Mouse (Mus musculus) ES-E14 (cell line): Measurements from ENCODE around the gene Zfpm1. TPM values are rescaled to one million over a fixed set of nuclear protein-coding genes. Genes with fewer than 3 reads are reported as not detected.

Experiments used
- DNase-seq: peaks from one replicate; pipeline ENCODE4 v3.0.0-alpha.2; 2013; ENCODE audit warnings: low read depth, low spot score
- H3K27ac ChIP-seq: 2 replicates; pipeline ENCODE4 v1.5.1; 2012; ENCODE audit warnings: low read depth, mild to moderate bottlenecking, low read length, moderate library complexity, mixed read lengths; ENCODE audit not compliant: poor library complexity, insufficient read depth, severe bottlenecking
- H3K36me3 ChIP-seq: 2 replicates; pipeline ENCODE4 v1.6.1; 2012; ENCODE audit warnings: mild to moderate bottlenecking, low read length, moderate library complexity, mixed read lengths; ENCODE audit not compliant: control insufficient read depth, poor library complexity, insufficient read depth, severe bottlenecking
- H3K4me1 ChIP-seq, 2 experiments: fragments of 150-350 bp in 1 of 2; sonication (generic) in 1 of 2; 2 replicates each; pipeline ENCODE4 v1.6.1; 2012; ENCODE audit warnings: low read length in 2 of 2, mild to moderate bottlenecking in 1 of 2, mixed read lengths in 1 of 2; ENCODE audit not compliant: control insufficient read depth in 2 of 2, insufficient read depth in 2 of 2, poor library complexity in 1 of 2
- H3K4me3 ChIP-seq, 2 experiments: fragments of 150-350 bp in 1 of 2; sonication (generic) in 1 of 2; 2 replicates each; pipeline ENCODE4 v1.5.1; 2012; ENCODE audit warnings: low read length in 2 of 2, low read depth in 1 of 2, mild to moderate bottlenecking in 1 of 2, mixed read lengths in 1 of 2; ENCODE audit not compliant: insufficient read depth in 1 of 2, poor library complexity in 1 of 2, severe bottlenecking in 1 of 2
- H3K9ac ChIP-seq: 2 replicates; pipeline ENCODE4 v1.6.1; 2012; ENCODE audit warnings: low read depth, mild to moderate bottlenecking, low read length, mixed read lengths; ENCODE audit not compliant: poor library complexity, insufficient read depth, severe bottlenecking
- H3K9me3 ChIP-seq: fragments of 150-350 bp; sonication (generic); 2 replicates; pipeline ENCODE4 v1.6.1; 2012; ENCODE audit warnings: low read depth, mild to moderate bottlenecking, low read length; ENCODE audit not compliant: control insufficient read depth, insufficient read depth
- CHD2 ChIP-seq: IDR thresholded peaks from 2 replicates; pipeline ENCODE4 v1.6.1; 2014; ENCODE audit warnings: mild to moderate bottlenecking, low read depth, low read length, inconsistent platforms
- HCFC1 ChIP-seq: IDR thresholded peaks from 2 replicates; pipeline ENCODE4 v1.6.1; 2012; ENCODE audit warnings: low read length, inconsistent platforms, borderline replicate concordance; ENCODE audit not compliant: insufficient read depth
- MAFK ChIP-seq: IDR thresholded peaks from 2 replicates; pipeline ENCODE4 v1.6.1; 2014; ENCODE audit warnings: mild to moderate bottlenecking, low read depth, low read length, inconsistent platforms; ENCODE audit not compliant: insufficient read depth
- ZC3H11A ChIP-seq: IDR thresholded peaks from 2 replicates; pipeline ENCODE4 v1.6.1; 2012; ENCODE audit warnings: low read depth, mild to moderate bottlenecking, inconsistent platforms, low read length, borderline replicate concordance
- ZNF384 ChIP-seq: IDR thresholded peaks from 2 replicates; pipeline ENCODE4 v1.6.1; 2012; ENCODE audit warnings: low read depth, low read length, inconsistent platforms
- in situ Hi-C, 2 experiments: fragments of 600-800 bp; cut with MboI; formaldehyde crosslinking; loops; one replicate each; pipeline ENCODE4 v1.15.1; 2025; ENCODE audit warnings: low sequenced_read_pairs in 2 of 2, inconsistent platforms in 1 of 2; ENCODE audit not compliant: unreplicated experiment in 2 of 2
- total RNA-seq: library from RNA; depleted of rRNA; stranded (reverse); fragments of 300-350 nt; gene quantifications from 2 replicates; pipeline ENCODE4 v1.2.3, GENCODE M21; 2012; rRNA removed

Zfpm1 gene
- total RNA-seq, 1 experiment: 8.5 TPM

DNA sequence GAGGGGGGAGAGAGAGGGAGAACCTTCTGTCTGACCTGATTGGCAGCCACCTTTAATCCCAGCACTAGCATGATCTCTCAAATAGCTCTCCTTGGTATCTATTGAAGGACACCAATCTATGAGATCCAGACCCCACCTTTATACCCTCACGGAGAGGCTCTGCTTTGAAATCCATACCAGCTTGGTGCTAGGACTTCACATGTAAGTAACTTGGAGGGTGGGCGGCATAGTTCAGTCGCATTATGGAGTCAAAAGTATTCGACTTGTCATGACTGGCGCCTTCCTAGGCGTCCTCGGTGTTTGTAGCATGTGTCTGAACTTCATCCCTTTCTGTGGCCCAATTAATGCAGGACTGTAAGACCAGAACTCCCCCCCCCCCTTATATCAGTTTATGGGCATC is 93.4 kb downstream of the Zfpm1 start:
- peaks cover 0 to 5% of the 10 kb centered on the region in 2 experiments; a peak in 2 of 4 replicates for H3K4me1 ChIP-seq
- no peaks in the 10 kb centered on the region for H3K9me3 ChIP-seq
- in situ Hi-C loops: no loop called here
- peak overlapping the region in 1 of 2 experiments; percentile 58; a peak in 2 of 4 replicates for H3K4me3 ChIP-seq
- TF ChIP-seq HCFC1: no peak
- no peak for TF ChIP-seq MAFK
- TF ChIP-seq CHD2: no peak
- no peak for TF ChIP-seq ZC3H11A
- no peak for TF ChIP-seq ZNF384
- H3K36me3 ChIP-seq: peaks cover 3% of the 10 kb centered on the region; the same call in 1 of the 2 replicates
- H3K9ac ChIP-seq: peak overlapping the region; percentile 75; the same call in 1 of the 2 replicates
- no peak for DNase-seq
- H3K27ac ChIP-seq: no peak overlapping the region

DNA sequence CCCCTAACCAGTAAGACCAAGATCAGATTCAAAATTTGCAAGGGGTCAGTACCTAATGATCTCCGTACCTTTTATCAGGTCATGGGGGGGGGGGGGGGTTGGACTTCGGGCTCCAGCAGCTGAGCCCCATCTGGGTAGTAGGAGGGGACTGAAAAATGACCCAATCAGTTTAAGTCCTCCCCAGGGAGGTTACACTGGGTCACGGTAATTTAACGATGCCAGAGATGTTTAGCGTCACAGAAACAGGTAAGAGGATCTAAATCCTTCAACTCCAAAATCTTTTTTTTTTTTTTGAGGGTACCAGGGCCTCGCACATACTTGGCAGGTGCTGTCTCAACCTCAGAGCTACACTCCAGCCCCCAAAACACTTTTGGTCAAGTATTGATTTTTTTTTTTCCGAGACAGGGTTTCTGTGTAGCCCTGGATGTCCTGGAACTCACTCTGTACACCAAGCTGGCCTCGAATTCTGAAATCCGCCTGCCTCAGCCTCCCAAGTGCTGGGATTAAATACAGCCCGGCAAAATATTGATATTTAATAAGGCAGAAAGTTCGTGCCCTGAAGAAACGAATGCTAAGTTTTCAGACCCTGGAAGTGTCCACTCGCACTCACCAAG is 93.9 kb downstream of the Zfpm1 start:
- Histone ChIP-seq H3K9me3 (no peaks in the 10 kb centered on the region), H3K27ac (no peak overlapping the region), H3K9ac (peak overlapping the region; percentile 75), H3K4me1 (peaks cover 0 to 5% of the 10 kb centered on the region in 2 experiments; a peak in 2 of 4 replicates), H3K4me3 (peak overlapping the region; percentile 52 to 58), H3K36me3 (peaks cover 3% of the 10 kb centered on the region; the same call in 1 of the 2 replicates)
- no peak for TF ChIP-seq HCFC1
- no peak for TF ChIP-seq CHD2
- no peak for TF ChIP-seq ZC3H11A
- no peak for TF ChIP-seq ZNF384
- no peak for TF ChIP-seq MAFK
- no peak for DNase-seq
- in situ Hi-C loops: no loop called here

DNA sequence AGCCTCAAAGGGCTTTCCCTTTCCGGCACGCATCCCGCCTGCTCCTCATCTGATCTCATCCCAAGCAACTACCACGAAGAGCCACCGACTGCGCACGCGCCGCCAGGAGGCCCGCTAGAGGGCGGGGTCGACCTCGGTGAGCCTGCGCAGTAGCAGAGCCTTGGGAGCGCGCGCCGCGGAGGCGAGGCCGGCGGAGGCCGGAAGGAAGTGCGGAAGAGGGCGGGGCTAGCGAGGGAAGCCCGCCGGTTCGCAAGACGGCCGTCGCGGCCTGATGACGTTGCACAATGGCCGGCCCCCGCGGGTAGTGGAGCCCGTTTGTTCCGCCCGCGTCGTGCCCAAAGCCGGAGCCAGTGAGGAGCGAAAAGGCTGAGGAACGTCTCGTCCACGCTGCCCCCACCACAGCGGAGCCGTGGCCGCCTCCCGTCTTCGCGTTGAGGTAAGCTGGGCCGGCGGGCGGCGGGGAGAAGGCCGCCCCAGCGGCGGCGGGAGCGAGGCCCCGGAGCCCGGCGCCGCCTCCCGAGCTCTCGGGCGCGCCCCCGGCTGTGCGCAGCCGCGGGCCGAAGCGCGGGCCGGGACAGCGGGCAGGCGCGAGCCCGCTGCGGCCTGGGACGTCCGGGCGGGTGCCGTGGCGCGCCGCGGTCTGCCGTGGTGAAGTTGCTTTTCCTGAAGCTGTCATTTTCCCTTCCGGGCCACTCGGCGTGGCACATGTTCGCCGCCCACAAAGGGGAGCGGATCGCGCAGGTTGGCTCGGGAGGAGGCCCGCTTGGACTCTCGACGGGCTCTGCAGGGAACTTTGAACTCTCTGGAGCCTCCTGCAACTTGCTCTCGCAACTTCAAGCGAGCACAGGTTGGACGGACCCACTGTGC is 94.7 kb downstream of the Zfpm1 start, which contains the start of gene Zc3h18:
TSS of gene Zc3h18 (plus strand) at position 245 of the 867 bp plus-strand sequence.
- DNase-seq: peak; percentile 96
- no peak for TF ChIP-seq MAFK
- peak; percentile 82; the same call in 1 of the 2 replicates for TF ChIP-seq HCFC1
- TF ChIP-seq ZC3H11A: no peak
- no peak for TF ChIP-seq CHD2
- peak within 1 kb of the TSS; percentile 79 to 98 for H3K4me3 ChIP-seq
- in situ Hi-C loops: no loop called here
- no peaks in the 10 kb centered on the region for H3K9me3 ChIP-seq
- peaks cover 0 to 5% of the 10 kb centered on the region in 2 experiments; a peak in 2 of 4 replicates for H3K4me1 ChIP-seq
- peaks cover 5% of the 10 kb centered on the region; the same call in 1 of the 2 replicates for H3K36me3 ChIP-seq
- H3K27ac ChIP-seq: peak within 1 kb of the TSS; percentile 86
- peak within 1 kb of the TSS; percentile 99 for H3K9ac ChIP-seq

DNA sequence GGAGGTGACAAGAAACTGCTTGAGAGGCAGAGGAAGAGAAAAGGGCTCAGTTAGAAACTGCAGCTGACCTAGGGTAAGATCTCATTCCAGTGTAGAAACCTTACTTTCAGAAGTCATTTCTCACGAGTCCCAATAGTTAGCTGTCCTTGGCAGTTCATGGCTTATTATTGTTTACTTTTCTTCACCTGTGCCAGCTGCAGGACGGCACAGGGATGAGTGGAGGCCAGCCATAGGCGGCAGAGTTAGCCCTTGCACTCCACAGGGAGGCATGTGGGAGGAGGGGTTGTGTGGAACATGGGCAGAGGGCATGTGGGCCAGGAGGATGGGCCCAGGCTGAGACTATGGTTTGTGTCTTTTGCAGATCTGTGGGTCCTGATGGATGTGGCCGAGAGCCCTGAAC is 101.1 kb downstream of the Zfpm1 start:
- TF ChIP-seq MAFK: no peak
- no peak for TF ChIP-seq ZC3H11A
- in situ Hi-C loops: no loop called here
- DNase-seq: no peak
- Histone ChIP-seq H3K36me3 (peaks cover 47% of the 10 kb centered on the region), H3K4me3 (no peak overlapping the region), H3K27ac (no peak overlapping the region), H3K4me1 (no peaks in the 10 kb centered on the region), H3K9ac (no peak overlapping the region), H3K9me3 (no peaks in the 10 kb centered on the region)

Other genes with a start within 250 kb of the Zfpm1 start
- not detected in 2 replicates for gene Trhr2, start 78.6 kb downstream of the Zfpm1 start, total RNA-seq
- gene Zc3h18, start 94.5 kb downstream of the Zfpm1 start, total RNA-seq: 87.1 and 90.4 TPM in 2 replicates
- gene Il17c, start 139.9 kb downstream of the Zfpm1 start, total RNA-seq: 0.58 TPM in 1 of 2 replicates, not detected in the other
- gene Cyba, start 150.8 kb downstream of the Zfpm1 start, total RNA-seq: 78.7 and 107 TPM in 2 replicates
- gene Mvd, start 161.3 kb downstream of the Zfpm1 start, total RNA-seq: 30.4 and 35.2 TPM in 2 replicates
- 4.2 and 8.2 TPM in 2 replicates for gene Snai3, start 178.6 kb downstream of the Zfpm1 start, total RNA-seq
- 10.8 and 15.0 TPM in 2 replicates for gene Rnf166, start 193.9 kb downstream of the Zfpm1 start, total RNA-seq
- gene Ctu2, start 194.0 kb downstream of the Zfpm1 start, total RNA-seq: 79.8 and 96.0 TPM in 2 replicates